Mouse (Mus musculus) embryonic fibroblast, embryonic 13.5 days (primary cell): ENCODE results near the gene Stx2.

Experiments used
- CTCF ChIP-seq: IDR thresholded peaks from 2 replicates; pipeline ENCODE4 v1.5.1; 2011; ENCODE audit warnings: mild to moderate bottlenecking, control low read depth, low read length, moderate library complexity, borderline replicate concordance; ENCODE audit not compliant: insufficient read depth
- POLR2A ChIP-seq: IDR thresholded peaks from 2 replicates; pipeline ENCODE4 v1.6.1; 2011; ENCODE audit warnings: low read depth, mild to moderate bottlenecking, control low read depth, low read length, moderate library complexity

DNA sequence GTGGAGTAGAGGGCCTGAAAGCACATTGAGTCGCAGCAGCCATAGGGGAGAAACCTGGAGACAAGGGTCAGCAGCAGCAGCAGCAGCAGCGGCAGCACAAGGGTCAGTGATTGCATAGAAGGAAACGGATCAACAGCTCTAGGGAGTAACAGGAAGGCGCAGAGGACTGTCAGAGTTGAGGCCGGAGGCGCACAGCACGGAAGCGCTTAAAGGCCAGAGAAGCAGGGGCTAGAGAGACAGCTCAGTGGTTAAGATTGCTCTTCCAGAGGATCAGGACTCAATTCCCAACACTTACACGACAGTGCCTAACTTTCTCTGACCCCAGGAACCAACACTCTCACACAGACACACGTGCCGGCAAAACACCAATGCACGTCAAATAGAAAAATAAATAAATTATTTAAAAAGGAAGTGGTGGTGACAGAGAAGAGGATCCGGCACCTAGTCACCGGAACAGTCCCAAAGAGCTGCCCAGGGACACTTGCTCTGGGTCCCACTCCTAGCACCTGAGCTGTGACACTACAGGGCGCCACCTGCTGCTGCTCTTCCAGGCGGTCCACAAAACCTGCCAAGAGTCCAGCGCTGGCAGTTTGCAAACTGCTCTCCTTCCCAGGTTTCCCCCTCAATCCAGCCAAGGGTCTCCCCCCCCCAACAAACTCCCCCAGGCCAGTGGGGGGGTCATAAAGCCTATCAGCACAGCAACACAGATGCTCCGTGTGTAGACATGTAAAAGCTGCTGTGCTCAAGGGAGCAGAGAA, 2.2 kb downstream of the Stx2 start:
- no peak for TF ChIP-seq POLR2A
- peak; percentile 20; the same call in 1 of the 2 replicates for TF ChIP-seq CTCF
